Mouse (Mus musculus): ENCODE measurements around the gene Bub3. TPM values are rescaled to one million over a fixed set of nuclear protein-coding genes. Genes with fewer than 3 reads are reported as not detected.

Gene Bub3
- polyA plus RNA-seq (2014; fragmentation: Illumina TruSeq; extraction: RNeasy Lipid Tissue Mini Kit (QIAGEN cat#74804); ENCODE audit: low read depth, low replicate concordance) = 27.0 TPM

GRCm38 (mm10) chr7:131559986-131560696 lies at the start of gene Bub3:
Gene Bub3, plus strand, starts transcription at chr7:131560222.

GRCm38 (mm10) chr7:131542115-131542871 lies 17.7 kb upstream of the Bub3 start, which contains the start of gene Hmx3:
Gene Hmx3, plus strand, starts transcription at chr7:131542867.

GRCm38 (mm10) chr7:131548473-131548872 lies 11.5 kb upstream of the Bub3 start, which contains the start of gene Hmx2:
Gene Hmx2, plus strand, starts transcription at chr7:131548773.

Other genes starting within 250 kb of the Bub3 start
- gene Cuzd1, start 237.9 kb upstream of the Bub3 start, polyA plus RNA-seq (2014; fragmentation: Illumina TruSeq; extraction: RNeasy Lipid Tissue Mini Kit (QIAGEN cat#74804); ENCODE audit: low read depth, low replicate concordance) = 0.45 TPM
- not detected for gene Fam24b, start 230.7 kb upstream of the Bub3 start, polyA plus RNA-seq (2014; fragmentation: Illumina TruSeq; extraction: RNeasy Lipid Tissue Mini Kit (QIAGEN cat#74804); ENCODE audit: low read depth, low replicate concordance)
- not detected for gene Fam24a, start 226.4 kb upstream of the Bub3 start, polyA plus RNA-seq (2014; fragmentation: Illumina TruSeq; extraction: RNeasy Lipid Tissue Mini Kit (QIAGEN cat#74804); ENCODE audit: low read depth, low replicate concordance)
- 9.1 TPM for gene 2310057M21Rik, start 197.5 kb upstream of the Bub3 start, polyA plus RNA-seq (2014; fragmentation: Illumina TruSeq; extraction: RNeasy Lipid Tissue Mini Kit (QIAGEN cat#74804); ENCODE audit: low read depth, low replicate concordance)
- 67.3 TPM for gene Pstk, start 189.1 kb upstream of the Bub3 start, polyA plus RNA-seq (2014; fragmentation: Illumina TruSeq; extraction: RNeasy Lipid Tissue Mini Kit (QIAGEN cat#74804); ENCODE audit: low read depth, low replicate concordance)
- 16.9 TPM for gene Ikzf5, start 149.7 kb upstream of the Bub3 start, polyA plus RNA-seq (2014; fragmentation: Illumina TruSeq; extraction: RNeasy Lipid Tissue Mini Kit (QIAGEN cat#74804); ENCODE audit: low read depth, low replicate concordance)
- 211 TPM for gene Acadsb, start 149.6 kb upstream of the Bub3 start, polyA plus RNA-seq (2014; fragmentation: Illumina TruSeq; extraction: RNeasy Lipid Tissue Mini Kit (QIAGEN cat#74804); ENCODE audit: low read depth, low replicate concordance)
- not detected for gene Hmx3, start 17.4 kb upstream of the Bub3 start, polyA plus RNA-seq (2014; fragmentation: Illumina TruSeq; extraction: RNeasy Lipid Tissue Mini Kit (QIAGEN cat#74804); ENCODE audit: low read depth, low replicate concordance)
- not detected for gene Hmx2, start 11.4 kb upstream of the Bub3 start, polyA plus RNA-seq (2014; fragmentation: Illumina TruSeq; extraction: RNeasy Lipid Tissue Mini Kit (QIAGEN cat#74804); ENCODE audit: low read depth, low replicate concordance)

All from heart, adult 10 weeks (tissue).